Mouse (Mus musculus) ES-E14 (cell line): ENCODE measurements around the gene Catsper4. TPM values are rescaled to one million over a fixed set of nuclear protein-coding genes. Genes with fewer than 3 reads are reported as not detected.
"Not testable (repeated sequence)": the region's sequence is repeated elsewhere in the genome, so short reads cannot be mapped to it uniquely, and the experiment has no call there.

Source experiments
- DNase-seq: peaks from one replicate; pipeline ENCODE4 v3.0.0-alpha.2; 2013; ENCODE audit warnings: low read depth, low spot score
- H3K27ac ChIP-seq: 2 replicates; pipeline ENCODE4 v1.5.1; 2012; ENCODE audit warnings: low read depth, mild to moderate bottlenecking, low read length, moderate library complexity, mixed read lengths; ENCODE audit not compliant: poor library complexity, insufficient read depth, severe bottlenecking
- H3K36me3 ChIP-seq: 2 replicates; pipeline ENCODE4 v1.6.1; 2012; ENCODE audit warnings: mild to moderate bottlenecking, low read length, moderate library complexity, mixed read lengths; ENCODE audit not compliant: control insufficient read depth, poor library complexity, insufficient read depth, severe bottlenecking
- H3K4me1 ChIP-seq, 2 experiments: fragments of 150-350 bp in 1 of 2; sonication (generic) in 1 of 2; 2 replicates each; pipeline ENCODE4 v1.6.1; 2012; ENCODE audit warnings: low read length in 2 of 2, mild to moderate bottlenecking in 1 of 2, mixed read lengths in 1 of 2; ENCODE audit not compliant: control insufficient read depth in 2 of 2, insufficient read depth in 2 of 2, poor library complexity in 1 of 2
- H3K4me3 ChIP-seq, 2 experiments: fragments of 150-350 bp in 1 of 2; sonication (generic) in 1 of 2; 2 replicates each; pipeline ENCODE4 v1.5.1; 2012; ENCODE audit warnings: low read length in 2 of 2, low read depth in 1 of 2, mild to moderate bottlenecking in 1 of 2, mixed read lengths in 1 of 2; ENCODE audit not compliant: insufficient read depth in 1 of 2, poor library complexity in 1 of 2, severe bottlenecking in 1 of 2
- H3K9ac ChIP-seq: 2 replicates; pipeline ENCODE4 v1.6.1; 2012; ENCODE audit warnings: low read depth, mild to moderate bottlenecking, low read length, mixed read lengths; ENCODE audit not compliant: poor library complexity, insufficient read depth, severe bottlenecking
- H3K9me3 ChIP-seq: fragments of 150-350 bp; sonication (generic); 2 replicates; pipeline ENCODE4 v1.6.1; 2012; ENCODE audit warnings: low read depth, mild to moderate bottlenecking, low read length; ENCODE audit not compliant: control insufficient read depth, insufficient read depth
- CHD2 ChIP-seq: IDR thresholded peaks from 2 replicates; pipeline ENCODE4 v1.6.1; 2014; ENCODE audit warnings: mild to moderate bottlenecking, low read depth, low read length, inconsistent platforms
- HCFC1 ChIP-seq: IDR thresholded peaks from 2 replicates; pipeline ENCODE4 v1.6.1; 2012; ENCODE audit warnings: low read length, inconsistent platforms, borderline replicate concordance; ENCODE audit not compliant: insufficient read depth
- MAFK ChIP-seq: IDR thresholded peaks from 2 replicates; pipeline ENCODE4 v1.6.1; 2014; ENCODE audit warnings: mild to moderate bottlenecking, low read depth, low read length, inconsistent platforms; ENCODE audit not compliant: insufficient read depth
- ZC3H11A ChIP-seq: IDR thresholded peaks from 2 replicates; pipeline ENCODE4 v1.6.1; 2012; ENCODE audit warnings: low read depth, mild to moderate bottlenecking, inconsistent platforms, low read length, borderline replicate concordance
- ZNF384 ChIP-seq: IDR thresholded peaks from 2 replicates; pipeline ENCODE4 v1.6.1; 2012; ENCODE audit warnings: low read depth, low read length, inconsistent platforms
- in situ Hi-C, 2 experiments: fragments of 600-800 bp; cut with MboI; formaldehyde crosslinking; loops; one replicate each; pipeline ENCODE4 v1.15.1; 2025; ENCODE audit warnings: low sequenced_read_pairs in 2 of 2, inconsistent platforms in 1 of 2; ENCODE audit not compliant: unreplicated experiment in 2 of 2
- total RNA-seq: library from RNA; depleted of rRNA; stranded (reverse); fragments of 300-350 nt; gene quantifications from 2 replicates; pipeline ENCODE4 v1.2.3, GENCODE M21; 2012; rRNA removed

Gene Catsper4
- total RNA-seq, result 0.32 TPM in 1 of 2 replicates, not detected in the other

DNA sequence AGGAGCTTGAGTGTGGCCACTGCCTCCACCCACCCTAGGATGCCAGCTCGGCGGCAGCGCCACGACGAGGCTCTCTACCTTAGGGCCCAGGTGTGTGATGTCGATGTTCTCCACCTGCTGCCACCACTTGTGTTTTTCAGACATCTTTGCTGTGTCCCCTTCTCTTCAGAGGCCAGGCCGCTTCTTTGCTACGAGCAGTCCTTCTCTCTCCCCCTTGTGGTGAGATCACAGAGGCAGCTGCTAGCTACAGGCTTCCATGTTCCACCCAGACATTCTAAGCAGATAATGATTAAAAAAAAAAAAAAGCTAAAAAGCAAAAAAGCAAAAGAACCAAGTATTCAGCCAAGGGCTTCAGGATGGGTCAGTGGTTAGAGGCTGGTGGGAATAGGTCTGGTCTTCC lies at the start of gene Catsper4:
Gene Catsper4 (minus strand): TSS at position 190 of the 400 bp plus-strand sequence.
- Histone ChIP-seq H3K4me3 (no peak within 1 kb of the TSS), H3K27ac (no peak within 1 kb of the TSS), H3K4me1 (peaks cover 0 to 3% of the 10 kb centered on the region in 2 experiments; a peak in 1 of 4 replicates), H3K9ac (no peak within 1 kb of the TSS), H3K36me3 (no peaks in the 10 kb centered on the region), H3K9me3 (no peaks in the 10 kb centered on the region)
- in situ Hi-C loops, result no loop called here
- TF ChIP-seq CHD2, result no peak
- TF ChIP-seq HCFC1, result no peak
- TF ChIP-seq ZNF384, result no peak
- TF ChIP-seq MAFK, result no peak
- no peak for TF ChIP-seq ZC3H11A
- no peak for DNase-seq

DNA sequence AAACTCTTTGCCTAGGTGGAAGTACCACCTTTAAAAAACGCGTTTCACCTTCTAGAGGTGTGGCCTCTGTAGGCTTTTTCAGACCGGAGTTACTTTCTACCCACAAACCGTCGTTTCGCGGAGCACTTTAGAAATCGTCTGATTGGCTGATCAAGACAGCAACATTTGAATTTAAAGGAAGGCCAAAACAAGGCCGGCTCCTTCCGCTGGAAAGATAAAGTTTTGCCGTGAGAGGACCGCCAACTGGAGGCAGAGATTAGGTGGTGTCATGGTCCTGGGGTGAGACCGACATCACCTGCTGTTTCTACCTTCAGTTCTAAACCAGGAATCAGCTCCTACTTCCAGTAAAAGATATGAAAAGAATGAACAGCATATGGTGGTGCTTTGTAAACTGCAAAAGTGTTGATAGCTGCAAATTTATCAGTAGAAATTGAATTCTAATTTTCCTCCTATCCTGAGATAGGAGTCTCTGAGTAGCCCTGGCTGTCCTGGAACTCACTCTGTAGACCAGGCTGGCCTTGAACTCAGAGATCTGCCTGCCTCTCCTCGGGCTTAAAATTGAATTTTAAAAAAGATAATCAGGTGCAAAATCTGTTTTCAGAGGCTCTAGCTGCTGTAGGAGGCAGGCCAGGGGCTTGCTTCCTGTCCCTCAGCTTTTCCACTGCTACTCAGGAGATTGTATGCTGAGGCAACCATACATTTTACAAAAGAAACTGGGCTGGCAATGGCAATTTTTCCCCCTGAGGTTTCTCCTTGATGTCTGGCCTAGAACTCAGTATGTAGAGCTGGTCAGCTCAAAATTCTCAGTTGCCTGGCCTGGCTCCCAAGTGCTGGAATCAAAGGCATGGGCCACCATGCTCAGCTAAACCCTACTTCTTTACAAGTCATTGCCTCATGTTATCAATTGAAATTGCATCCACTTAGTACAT lies 46.5 kb upstream of the Catsper4 start:
- peaks cover 0 to 4% of the 10 kb centered on the region in 2 experiments; a peak in 3 of 4 replicates for H3K4me1 ChIP-seq
- peak overlapping the region; percentile 28; the same call in 1 of the 2 replicates for H3K9ac ChIP-seq
- peaks cover 8% of the 10 kb centered on the region for H3K36me3 ChIP-seq

DNA sequence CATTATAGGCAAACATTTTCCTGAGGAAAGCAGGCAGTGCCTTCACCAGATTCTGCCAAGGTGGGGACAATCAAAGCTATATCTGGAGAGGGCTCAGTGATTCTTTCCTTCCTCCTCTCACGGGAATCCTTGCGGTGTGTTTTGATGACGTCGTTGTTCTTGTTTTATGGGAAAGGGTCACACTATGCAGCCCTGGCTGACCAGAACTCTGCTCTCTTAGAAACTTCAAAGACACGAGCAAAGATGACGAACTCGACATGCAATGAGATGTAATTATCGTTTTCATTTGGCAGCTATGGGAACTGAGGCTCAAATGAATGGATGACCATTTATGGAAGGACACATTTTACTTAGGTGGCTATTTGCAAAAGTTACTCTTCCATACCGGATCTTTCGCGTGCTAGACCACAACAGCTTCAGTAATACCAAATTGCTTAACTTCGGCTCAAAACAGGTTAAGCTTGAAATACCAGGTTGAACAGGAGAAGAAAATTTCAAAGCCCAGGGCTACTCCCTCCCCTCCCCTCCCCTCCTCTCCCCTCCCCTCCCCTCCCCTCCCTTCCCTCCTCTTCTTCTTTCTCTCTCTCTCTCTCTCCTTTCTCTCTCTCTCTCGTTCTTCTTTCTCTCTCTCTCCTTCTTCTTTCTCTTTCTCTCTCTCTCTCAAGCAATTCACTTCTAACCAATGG lies 45.7 kb upstream of the Catsper4 start:
- in situ Hi-C loops, result no loop called here

More for the DNA sequence above, 46.5 kb upstream of the Catsper4 start:
- Histone ChIP-seq H3K4me3 (peak overlapping the region; percentile 17 to 70; a peak in 3 of 4 replicates), H3K27ac (no peak overlapping the region), H3K9me3 (no peaks in the 10 kb centered on the region)
- TF ChIP-seq HCFC1, result no peak
- TF ChIP-seq CHD2, result no peak
- no peak for TF ChIP-seq ZNF384
- no peak for TF ChIP-seq MAFK
- TF ChIP-seq ZC3H11A, result no peak
- in situ Hi-C loops, result no loop called here
- DNase-seq, result no peak

DNA sequence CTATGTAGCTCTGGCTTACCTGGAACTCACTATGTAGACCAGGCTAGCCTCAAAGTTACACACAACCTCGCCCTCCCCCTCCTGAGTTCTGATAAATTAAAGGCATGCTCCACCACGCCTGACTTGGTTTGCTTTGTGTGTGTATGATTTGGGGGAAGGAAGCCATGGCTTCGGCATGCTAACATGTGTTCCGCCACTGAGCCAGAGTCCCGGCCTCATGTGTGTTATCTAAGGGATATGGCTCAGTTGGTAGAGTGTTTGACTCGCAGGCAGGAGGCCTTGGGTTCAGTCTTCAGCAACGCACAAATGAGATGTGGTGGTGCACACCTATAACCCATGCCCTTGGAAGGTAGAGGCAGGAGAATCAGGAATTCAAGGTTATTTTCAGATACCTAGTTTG lies 44.8 kb upstream of the Catsper4 start:
- in situ Hi-C loops, result no loop called here
- Histone ChIP-seq H3K4me3 (no peak overlapping the region), H3K9me3 (no peaks in the 10 kb centered on the region), H3K4me1 (peaks cover 0 to 4% of the 10 kb centered on the region in 2 experiments; a peak in 3 of 4 replicates), H3K36me3 (no peaks in the 10 kb centered on the region; the same call in 1 of the 2 replicates), H3K9ac (no peak overlapping the region), H3K27ac (no peak overlapping the region)
- TF ChIP-seq CHD2 (no peak), HCFC1 (no peak), ZC3H11A (no peak), ZNF384 (no peak), MAFK (no peak)
- DNase-seq, result no peak

More for the DNA sequence above, 45.7 kb upstream of the Catsper4 start:
- peaks cover 0 to 4% of the 10 kb centered on the region in 2 experiments; a peak in 3 of 4 replicates for H3K4me1 ChIP-seq
- H3K27ac ChIP-seq, result no peak overlapping the region
- peaks cover 2% of the 10 kb centered on the region; the same call in 1 of the 2 replicates for H3K36me3 ChIP-seq
- DNase-seq, result no peak
- H3K9ac ChIP-seq, result no peak overlapping the region; the same call in 1 of the 2 replicates
- no peaks in the 10 kb centered on the region for H3K9me3 ChIP-seq
- H3K4me3 ChIP-seq, result peak overlapping the region; percentile 17 to 70; a peak in 3 of 4 replicates
- TF ChIP-seq HCFC1, result no peak
- TF ChIP-seq ZNF384, result no peak

DNA sequence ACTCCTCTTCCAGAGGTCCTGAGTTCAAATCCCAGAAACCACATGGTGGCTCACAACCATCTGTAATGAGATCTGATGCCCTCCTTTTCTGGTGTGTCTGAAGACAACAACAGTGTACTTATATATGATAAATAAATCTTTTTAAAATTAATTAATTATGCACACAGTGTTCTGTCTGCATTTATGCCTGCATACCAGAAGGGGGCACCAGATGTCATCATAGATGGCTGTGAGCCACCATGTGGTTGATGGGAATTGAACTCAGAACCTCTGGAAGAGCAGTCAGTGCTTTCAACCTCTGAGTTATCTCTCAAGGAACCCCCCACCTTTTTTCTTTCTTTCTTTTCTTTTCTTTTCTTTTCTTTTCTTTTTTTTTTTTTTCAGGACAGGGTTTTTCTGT lies 42.4 kb upstream of the Catsper4 start:
- H3K27ac ChIP-seq, H3K36me3 ChIP-seq, DNase-seq, H3K4me1 ChIP-seq, in situ Hi-C loops, H3K4me3 ChIP-seq, H3K9ac ChIP-seq, H3K9me3 ChIP-seq: not testable (repeated sequence)
